Mouse (Mus musculus) testis, adult 2 months (tissue): ENCODE measurements around the gene Fam219b.

ENCODE experiments used
- CTCF ChIP-seq: fragments of 200-500 bp; IDR thresholded peaks from 2 replicates; pipeline ENCODE4 v1.5.1; 2012; ENCODE audit warnings: low read depth, mild to moderate bottlenecking, inconsistent platforms, low read length, moderate library complexity; ENCODE audit not compliant: control insufficient read depth, insufficient read depth, insufficient replicate concordance
- POLR2A ChIP-seq: fragments of 200-500 bp; IDR thresholded peaks from 2 replicates; pipeline ENCODE4 v1.6.1; 2012; ENCODE audit warnings: low read depth, mild to moderate bottlenecking, inconsistent platforms, low read length, moderate library complexity; ENCODE audit not compliant: control insufficient read depth

DNA sequence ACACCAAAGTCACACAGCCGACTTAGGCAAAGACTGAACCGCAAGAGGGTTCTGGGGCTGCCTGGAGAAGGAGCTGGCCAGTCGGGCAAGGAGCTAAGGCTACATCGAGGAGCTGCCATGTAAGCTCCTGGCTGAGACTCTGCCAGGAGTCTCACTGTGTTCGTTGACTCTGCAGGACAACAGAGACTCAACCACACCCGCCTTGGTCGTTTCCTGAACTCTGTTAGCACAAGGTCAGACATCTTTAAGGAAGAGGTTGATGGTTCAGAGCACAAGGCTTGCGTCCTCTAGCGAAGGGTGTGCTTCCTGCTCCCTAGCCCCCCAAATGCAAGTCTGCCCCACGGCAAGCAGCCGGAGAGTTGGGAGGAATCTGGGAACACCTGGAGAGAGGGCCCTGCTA lies 10.5 kb downstream of the Fam219b start:
- TF ChIP-seq CTCF (no peak), POLR2A (no peak)
